Mouse (Mus musculus): ENCODE results near the gene Tcl1b1. TPM values are rescaled to one million over a fixed set of nuclear protein-coding genes. Genes with fewer than 3 reads are reported as not detected.

Gene Tcl1b1
- polyA plus RNA-seq, 1 experiment from 2014 or later: not detected

Other genes starting within 250 kb of the Tcl1b1 start
- gene Syne3, start 149.9 kb upstream of the Tcl1b1 start, polyA plus RNA-seq (2015; fragmentation: Nextera tagmentation; extraction: Ambion mirVana): 0.20 and 0.30 TPM in 2 replicates
- gene Glrx5, start 127.0 kb upstream of the Tcl1b1 start, polyA plus RNA-seq (2015; fragmentation: Nextera tagmentation; extraction: Ambion mirVana): 124 and 133 TPM in 2 replicates
- gene Tcl1b2, start 13.7 kb upstream of the Tcl1b1 start, polyA plus RNA-seq (2015; fragmentation: Nextera tagmentation; extraction: Ambion mirVana): not detected in 2 replicates
- not detected in 2 replicates for gene Tcl1b5, start 16.7 kb downstream of the Tcl1b1 start, polyA plus RNA-seq (2015; fragmentation: Nextera tagmentation; extraction: Ambion mirVana)
- not detected in 2 replicates for gene Tcl1b3, start 31.4 kb downstream of the Tcl1b1 start, polyA plus RNA-seq (2015; fragmentation: Nextera tagmentation; extraction: Ambion mirVana)
- not detected in 2 replicates for gene Tcl1b4, start 42.3 kb downstream of the Tcl1b1 start, polyA plus RNA-seq (2015; fragmentation: Nextera tagmentation; extraction: Ambion mirVana)
- not detected in 2 replicates for gene Tcl1, start 63.1 kb downstream of the Tcl1b1 start, polyA plus RNA-seq (2015; fragmentation: Nextera tagmentation; extraction: Ambion mirVana)
- gene Tunar, start 174.2 kb downstream of the Tcl1b1 start, polyA plus RNA-seq (2015; fragmentation: Nextera tagmentation; extraction: Ambion mirVana): 5.3 and 9.0 TPM in 2 replicates